Mouse (Mus musculus): ENCODE results near the gene Abca4.
A peak's percentile ranks its signal among the peaks of the same experiment; 100 is the strongest.

The Abca4 gene

DNA sequence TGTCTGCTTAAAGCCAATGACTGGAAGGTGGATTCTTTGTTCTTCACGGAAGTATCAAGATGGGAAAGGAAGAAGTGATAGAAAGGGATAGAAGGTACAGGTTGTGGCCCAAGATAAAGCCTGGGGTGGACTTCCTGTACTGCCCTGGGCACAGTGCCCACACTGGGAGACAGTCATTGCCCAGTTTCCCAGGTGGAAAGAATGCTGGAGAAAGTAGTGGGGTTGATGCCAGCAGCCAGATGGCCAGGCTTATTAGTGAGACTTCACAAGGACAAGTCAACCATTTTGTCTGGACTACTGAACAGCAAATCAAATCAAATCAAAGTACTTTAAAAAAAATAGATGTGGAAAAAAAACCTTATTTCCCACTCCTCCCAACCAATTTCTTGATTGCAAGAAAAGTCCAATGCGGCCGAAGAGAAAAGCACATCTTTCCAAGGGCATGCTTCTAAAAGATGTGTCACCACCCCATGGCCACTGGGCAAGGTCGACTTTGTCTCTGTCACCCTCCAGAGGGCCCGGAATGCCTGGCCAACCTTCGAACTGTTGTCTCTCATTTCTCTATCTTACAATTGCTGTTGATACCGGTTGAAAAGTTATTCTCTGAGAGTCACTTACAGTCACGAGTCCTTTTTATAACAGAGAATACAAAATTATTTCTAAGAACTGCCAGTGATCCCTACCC is 132.6 kb downstream of the Abca4 start:
- peak; percentile 97 for DNase-seq

- no peak for DNase-seq
Observed at GRCm38 (mm10) chr3:122184109-122184508, 139.9 kb downstream of the Abca4 start.

- no peak for DNase-seq
Observed at GRCm38 (mm10) chr3:122186975-122187374, 142.7 kb downstream of the Abca4 start.

GRCm38 (mm10) chr3:122196621-122197298 is 152.5 kb downstream of the Abca4 start:
- no peak for DNase-seq

DNA sequence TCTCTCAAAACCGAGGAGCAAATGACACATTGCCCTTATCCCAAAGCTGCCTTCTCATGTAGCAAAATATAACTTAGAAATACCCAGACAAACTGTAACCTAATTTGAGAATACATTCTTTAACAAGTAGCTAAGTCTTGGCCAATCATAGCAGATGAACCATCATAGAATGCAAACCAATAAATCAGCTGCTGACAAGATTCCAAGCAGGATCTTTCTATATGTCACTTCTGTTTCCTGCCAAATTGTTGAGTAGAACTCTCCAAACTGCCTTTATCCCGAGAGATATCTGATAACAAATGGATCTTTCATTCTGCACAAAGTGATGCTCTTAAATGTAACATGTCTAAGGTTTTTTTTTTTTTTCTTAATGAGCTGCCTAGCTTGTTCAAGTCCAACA is 154.3 kb downstream of the Abca4 start:
- DNase-seq, result no peak

DNA sequence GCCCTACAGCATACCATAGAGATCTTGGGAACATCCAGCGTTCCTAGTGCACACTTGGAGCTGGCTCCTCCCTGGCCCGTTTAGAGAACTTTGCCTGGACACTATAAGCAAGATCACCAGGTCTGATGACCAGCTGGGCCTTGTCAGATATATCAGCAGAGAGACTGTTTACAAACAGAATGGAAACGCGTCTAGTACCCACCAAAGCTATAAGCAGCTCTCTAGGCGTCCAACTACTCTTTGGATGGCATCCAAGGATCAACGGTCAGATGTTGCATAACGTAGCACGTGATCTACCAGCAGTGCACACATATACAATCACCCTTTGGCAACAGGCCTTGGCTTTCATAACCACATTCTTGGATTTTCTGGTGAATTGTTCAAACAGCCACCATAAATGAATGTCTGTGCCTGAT is 154.7 kb downstream of the Abca4 start:
- peak; percentile 35 to 50 for DNase-seq

- peak in 1 of 2 experiments; percentile 40 for DNase-seq
Observed at GRCm38 (mm10) chr3:122199600-122199999, 155.4 kb downstream of the Abca4 start.

DNA sequence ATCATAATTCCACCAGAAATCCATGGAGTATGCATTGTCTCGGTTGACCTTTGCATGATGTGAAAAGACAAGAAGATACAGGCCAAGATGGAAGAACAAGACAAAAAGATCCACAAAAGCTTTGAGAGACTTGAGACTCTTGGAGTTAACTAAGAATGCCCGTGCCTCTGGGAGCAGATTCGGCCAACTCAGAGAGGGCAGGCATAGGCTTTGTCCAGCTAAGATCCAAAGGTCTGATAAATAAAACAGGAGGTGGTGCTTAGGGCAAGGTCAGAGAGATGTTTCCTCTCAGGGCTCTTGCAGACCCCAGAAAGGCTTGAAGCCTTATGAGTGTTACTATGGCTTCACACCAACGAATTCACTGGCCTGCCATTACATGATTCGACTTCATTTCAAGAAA is 155.8 kb downstream of the Abca4 start:
- DNase-seq, result no peak

- no peak for DNase-seq
Observed at GRCm38 (mm10) chr3:122200447-122200846, 156.2 kb downstream of the Abca4 start.

GRCm38 (mm10) chr3:122202307-122202732 is 158.1 kb downstream of the Abca4 start:
- no peak for DNase-seq

- no peak for DNase-seq
Observed at GRCm38 (mm10) chr3:122203675-122204329, 159.6 kb downstream of the Abca4 start.

GRCm38 (mm10) chr3:122205753-122206152 is 161.5 kb downstream of the Abca4 start:
- peak; percentile 59 to 65 for DNase-seq

DNA sequence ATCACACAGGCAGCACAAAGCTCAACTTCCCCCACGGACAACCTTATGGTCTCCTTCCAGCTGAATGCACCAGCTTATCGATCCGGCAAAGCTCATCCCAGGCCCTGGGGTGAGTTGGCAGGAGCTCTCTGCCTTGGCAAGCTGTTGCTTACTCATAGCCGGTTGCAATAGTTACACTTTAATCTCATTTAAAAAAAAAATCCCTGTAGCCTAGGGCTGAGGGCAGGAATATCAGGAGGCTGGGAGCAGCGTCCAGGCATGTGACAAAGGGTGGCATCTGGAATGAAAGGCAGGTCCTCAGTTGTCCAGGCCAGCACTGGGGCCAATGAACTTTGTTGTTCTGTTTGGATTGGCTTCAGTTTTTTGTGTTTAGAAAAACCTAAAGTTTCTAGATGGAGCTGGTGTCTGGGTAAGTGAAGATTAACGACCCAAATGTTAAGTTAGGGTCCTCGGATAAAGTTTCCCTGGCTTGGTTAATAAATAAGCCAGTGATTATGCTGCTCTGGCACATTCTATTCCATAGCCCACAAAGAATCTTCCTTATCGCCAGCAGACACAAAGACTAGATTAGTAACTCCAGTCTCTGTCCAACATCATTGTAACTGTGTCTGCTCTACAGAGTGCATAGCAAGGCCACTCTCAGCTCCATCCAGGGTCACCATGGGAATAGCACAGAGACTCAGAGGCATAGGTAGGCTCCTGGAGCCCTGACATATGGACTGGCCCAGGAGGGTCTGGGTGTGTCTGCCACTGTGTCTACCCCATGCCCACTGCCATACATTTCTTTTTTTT is 162.2 kb downstream of the Abca4 start:
- peak; percentile 98 to 99 for DNase-seq

DNA sequence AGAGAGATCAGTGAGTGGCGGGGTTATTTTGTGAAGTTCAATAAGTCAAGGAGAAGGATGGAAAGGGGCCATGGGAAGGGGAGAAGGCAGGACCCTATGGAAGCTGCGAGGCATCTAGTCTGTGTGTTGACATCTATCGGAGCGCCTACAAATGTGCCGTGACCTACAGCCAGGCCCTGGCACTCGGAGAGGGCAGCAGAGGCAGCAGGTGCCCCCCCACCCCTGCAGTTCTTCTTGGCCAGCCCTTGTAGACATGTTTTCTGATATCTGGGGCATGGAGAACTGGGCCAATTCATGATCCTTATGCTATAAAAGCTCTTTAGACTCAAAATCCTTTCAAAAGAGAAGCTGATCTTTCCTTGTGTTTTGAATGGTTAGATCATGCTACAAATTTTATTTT is 163.5 kb downstream of the Abca4 start:
- DNase-seq, result peak; percentile 84 to 90

- DNase-seq, result peak; percentile 24 to 43
Observed at GRCm38 (mm10) chr3:122208296-122209225, 164.3 kb downstream of the Abca4 start.

- DNase-seq, result no peak
Observed at GRCm38 (mm10) chr3:122209511-122209910, 165.3 kb downstream of the Abca4 start.

DNA sequence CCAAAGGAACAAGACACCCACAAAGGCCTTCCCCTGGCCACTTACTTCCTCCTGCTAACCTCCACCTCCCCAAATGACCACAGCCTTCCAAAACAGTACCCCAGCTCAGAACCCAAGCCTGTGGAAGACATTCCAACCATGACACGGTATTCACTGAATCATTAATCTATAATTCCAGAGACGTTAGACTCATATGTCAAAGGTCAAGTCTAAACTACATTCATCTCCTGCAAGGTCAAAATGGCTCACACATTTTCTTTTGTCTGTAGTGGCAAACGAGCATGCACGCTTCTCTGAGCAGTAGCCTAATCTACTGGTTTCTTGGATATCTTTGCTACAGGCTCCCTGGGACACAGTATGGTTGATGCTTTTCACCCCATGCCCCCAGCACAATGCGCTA is 166.2 kb downstream of the Abca4 start:
- no peak for DNase-seq

DNA sequence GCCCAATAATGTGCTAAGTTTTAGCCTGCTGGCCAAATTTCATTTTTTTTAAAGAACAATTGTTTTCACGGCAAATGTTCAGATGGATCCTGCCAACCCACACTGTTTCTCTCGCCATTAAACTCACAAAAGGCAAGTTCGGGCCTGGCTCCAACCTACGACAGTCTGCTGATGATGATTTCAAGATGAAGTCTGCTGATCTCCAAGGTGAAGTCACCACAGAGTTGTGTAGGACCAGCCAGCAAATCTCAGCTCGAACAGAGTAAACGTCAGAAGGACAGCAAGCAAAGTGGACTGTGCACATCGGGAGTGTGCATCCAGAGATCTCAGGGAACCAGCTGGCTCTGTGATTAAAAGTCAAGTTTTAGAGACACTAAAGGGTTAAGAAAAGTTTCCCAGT is 166.6 kb downstream of the Abca4 start:
- no peak for DNase-seq

DNA sequence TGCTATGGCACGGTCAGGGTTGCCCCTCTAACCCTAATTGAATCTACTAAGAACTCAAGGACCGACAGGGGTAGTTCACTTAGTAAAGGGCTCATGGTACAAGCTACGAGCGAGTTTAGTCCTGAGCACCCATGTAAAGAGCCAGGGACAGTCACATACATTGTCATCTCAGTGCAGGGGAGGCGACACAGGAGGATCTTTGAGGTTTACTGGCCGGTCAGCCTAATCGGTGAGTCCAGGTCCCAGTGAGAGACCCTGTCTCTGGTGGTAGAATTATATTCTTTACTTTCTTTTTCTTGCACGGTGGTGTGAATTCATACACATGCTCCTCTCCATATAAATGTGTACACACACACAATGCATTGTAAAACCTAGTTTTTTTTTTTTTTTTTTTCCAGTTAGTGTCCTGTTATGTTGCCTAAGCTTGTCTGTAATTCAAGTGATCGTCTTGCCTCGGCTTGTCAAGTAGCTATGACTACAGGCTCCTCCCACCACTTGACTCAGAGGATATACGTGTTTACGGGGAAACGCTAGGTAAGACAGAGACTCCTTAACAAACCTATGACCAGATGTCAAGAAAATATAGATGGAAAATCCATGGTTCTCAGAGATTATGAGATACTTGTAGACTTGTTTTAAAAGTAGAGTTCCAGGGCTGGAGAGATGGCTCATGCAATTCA is 167.3 kb downstream of the Abca4 start:
- no peak for DNase-seq

- DNase-seq, result no peak
Observed at GRCm38 (mm10) chr3:122221240-122222036, 177.2 kb downstream of the Abca4 start.

Measured in cerebellum, postnatal 10 days (tissue).